Mouse (Mus musculus) midbrain, embryonic 16.5 days (tissue): ENCODE measurements at regions not wholly inside any gene's neighbourhood (a gene's known extent, or its start where the extent isn't known, plus 50 kb on each side); places are given as distances from the start of the nearest gene placed in this dataset.

Experiments
- ATAC-seq: fragments of 200-750 bp; cut with Nextera tagmentation; 2 replicates; pipeline ENCODE4 v1.8.0; 2017; ENCODE audit warnings: moderate TSS enrichment
- H3K27ac ChIP-seq: fragments of 300-500 bp; sonication (generic); 2 replicates; pipeline ENCODE4 v1.5.1; 2014; ENCODE audit warnings: mild to moderate bottlenecking, low read length, mixed read lengths
- H3K27me3 ChIP-seq: fragments of 300-500 bp; sonication (generic); 2 replicates; pipeline ENCODE4 v1.6.1; 2014; ENCODE audit warnings: low read depth, low read length, mixed read lengths; ENCODE audit not compliant: control insufficient read depth, insufficient read depth
- H3K36me3 ChIP-seq: fragments of 300-500 bp; sonication (generic); 2 replicates; pipeline ENCODE4 v1.6.1; 2014; ENCODE audit warnings: mild to moderate bottlenecking, low read length, moderate library complexity, mixed read lengths; ENCODE audit not compliant: control insufficient read depth, insufficient read depth
- H3K4me1 ChIP-seq: fragments of 300-500 bp; sonication (generic); 2 replicates; pipeline ENCODE4 v1.6.1; 2014; ENCODE audit warnings: mild to moderate bottlenecking, low read length, mixed read lengths; ENCODE audit not compliant: control insufficient read depth, insufficient read depth
- H3K4me2 ChIP-seq: fragments of 300-500 bp; sonication (generic); 2 replicates; pipeline ENCODE4 v1.6.1; 2014; ENCODE audit warnings: mild to moderate bottlenecking, low read length, mixed read lengths
- H3K4me3 ChIP-seq: fragments of 300-500 bp; sonication (generic); 2 replicates; pipeline ENCODE4 v1.5.1; 2014; ENCODE audit warnings: low read depth, mild to moderate bottlenecking, low read length, moderate library complexity, mixed read lengths
- H3K9ac ChIP-seq: fragments of 300-500 bp; sonication (generic); 2 replicates; pipeline ENCODE4 v1.6.1; 2014; ENCODE audit warnings: low read depth, low read length, mixed read lengths
- H3K9me3 ChIP-seq: fragments of 300-500 bp; sonication (generic); replicated peaks from 2 replicates; pipeline ENCODE4 v1.6.1; 2014; ENCODE audit warnings: mild to moderate bottlenecking, low read length, mixed read lengths; ENCODE audit not compliant: control insufficient read depth, poor library complexity, severe bottlenecking
- WGBS: fragments of 180-500 bp; shearing (Covaris S2); extraction: QIAGEN DNeasy Blood & Tissue Kit; methylation state at CpG from one replicate; pipeline ENCODE4 v1.1.7; 2014; 5-methylcytosine and 5-hydroxymethylcytosine counted together

- Histone ChIP-seq H3K36me3 (no peaks in the 10 kb centered on the region), H3K27me3 (no peaks in the 10 kb centered on the region)
- WGBS, result 85% methylated on average over 3 of the region's 3 CpGs
Observed at GRCm38 (mm10) chr12:95576772-95577171, 115.3 kb upstream of the Flrt2 start.

GRCm38 (mm10) chr12:95589011-95589410 is 103.0 kb upstream of the Flrt2 start:
- ATAC-seq, result no peak
- H3K4me1 ChIP-seq, result no peaks in the 10 kb centered on the region
- no peaks in the 10 kb centered on the region for H3K27me3 ChIP-seq
- no peaks in the 10 kb centered on the region for H3K36me3 ChIP-seq
- no peaks in the 10 kb centered on the region for H3K9me3 ChIP-seq
- H3K4me3 ChIP-seq, result no peak overlapping the region
- no peak overlapping the region for H3K4me2 ChIP-seq
- no peak overlapping the region for H3K27ac ChIP-seq
- no peak overlapping the region for H3K9ac ChIP-seq

More at GRCm38 (mm10) chr12:95576772-95577171, 115.3 kb upstream of the Flrt2 start:
- Histone ChIP-seq H3K27ac (no peak overlapping the region), H3K4me2 (no peak overlapping the region), H3K9ac (no peak overlapping the region), H3K4me1 (no peaks in the 10 kb centered on the region), H3K4me3 (no peak overlapping the region), H3K9me3 (no peaks in the 10 kb centered on the region)
- no peak for ATAC-seq

DNA sequence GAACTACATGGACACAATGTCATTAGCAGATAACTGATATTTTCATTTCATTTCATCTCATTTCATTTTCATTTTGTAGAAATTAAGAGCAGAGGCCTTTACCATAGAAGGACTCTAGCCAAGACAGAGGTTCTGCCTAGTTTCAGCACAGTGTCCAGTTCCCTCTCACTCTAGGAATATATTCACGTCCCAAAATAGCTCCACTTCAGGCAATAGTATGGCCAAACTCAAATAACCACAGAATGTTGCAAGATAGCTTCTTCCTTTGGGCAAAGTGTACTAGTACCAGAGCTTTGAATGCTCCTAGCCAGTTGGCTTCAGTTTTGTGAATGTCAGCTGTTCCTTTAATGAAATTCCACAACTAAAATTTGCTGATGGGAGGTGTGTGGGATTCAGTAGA is 72.7 kb upstream of the Flrt2 start:
- WGBS, result 89% methylated on average over 1 of the region's 1 CpGs
- ATAC-seq, result no peak
- no peak overlapping the region for H3K4me3 ChIP-seq

DNA sequence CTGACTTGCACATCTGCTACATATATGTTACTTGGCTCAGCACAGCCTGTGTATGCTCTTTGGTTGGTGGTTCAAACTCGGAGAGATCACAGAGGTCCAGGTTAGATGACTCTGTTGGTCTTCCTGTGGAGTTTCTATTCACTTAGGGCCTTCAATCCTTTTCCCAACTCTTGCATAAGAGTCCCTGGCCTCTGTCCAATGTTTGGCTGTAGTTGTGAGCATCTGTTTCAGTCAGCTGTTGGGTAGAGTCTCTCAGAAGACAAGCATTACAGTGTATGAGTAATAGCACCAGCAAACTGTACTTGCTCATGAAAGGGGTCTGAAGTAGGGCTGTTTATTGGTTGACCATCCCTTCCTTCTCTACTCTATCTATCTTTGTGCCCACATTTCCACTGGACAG is 61.0 kb upstream of the Flrt2 start:
- Histone ChIP-seq H3K4me1 (no peaks in the 10 kb centered on the region), H3K36me3 (no peaks in the 10 kb centered on the region), H3K9ac (no peak overlapping the region), H3K4me2 (no peak overlapping the region), H3K27ac (no peak overlapping the region), H3K4me3 (no peak overlapping the region), H3K27me3 (no peaks in the 10 kb centered on the region), H3K9me3 (no peaks in the 10 kb centered on the region)
- no peak for ATAC-seq
- 90% methylated on average over 1 of the region's 1 CpGs for WGBS

More for the DNA sequence above, 72.7 kb upstream of the Flrt2 start:
- H3K9me3 ChIP-seq, result no peaks in the 10 kb centered on the region
- no peak overlapping the region for H3K4me2 ChIP-seq
- H3K9ac ChIP-seq, result no peak overlapping the region
- no peak overlapping the region for H3K27ac ChIP-seq
- H3K36me3 ChIP-seq, result no peaks in the 10 kb centered on the region
- no peaks in the 10 kb centered on the region for H3K4me1 ChIP-seq
- no peaks in the 10 kb centered on the region for H3K27me3 ChIP-seq

- Histone ChIP-seq H3K36me3 (no peaks in the 10 kb centered on the region), H3K4me2 (no peak overlapping the region), H3K9me3 (no peaks in the 10 kb centered on the region), H3K27me3 (no peaks in the 10 kb centered on the region), H3K4me1 (no peaks in the 10 kb centered on the region), H3K9ac (no peak overlapping the region), H3K27ac (no peak overlapping the region), H3K4me3 (no peak overlapping the region)
- ATAC-seq, result no peak
Observed at GRCm38 (mm10) chr12:95636647-95637046, 55.4 kb upstream of the Flrt2 start.

GRCm38 (mm10) chr12:95639892-95640291 is 52.1 kb upstream of the Flrt2 start:
- no peaks in the 10 kb centered on the region for H3K4me1 ChIP-seq
- H3K9ac ChIP-seq, result no peak overlapping the region
- H3K4me2 ChIP-seq, result no peak overlapping the region
- H3K36me3 ChIP-seq, result no peaks in the 10 kb centered on the region
- H3K4me3 ChIP-seq, result no peak overlapping the region
- no peak for ATAC-seq
- no peaks in the 10 kb centered on the region for H3K9me3 ChIP-seq
- H3K27me3 ChIP-seq, result no peaks in the 10 kb centered on the region
- H3K27ac ChIP-seq, result no peak overlapping the region

DNA sequence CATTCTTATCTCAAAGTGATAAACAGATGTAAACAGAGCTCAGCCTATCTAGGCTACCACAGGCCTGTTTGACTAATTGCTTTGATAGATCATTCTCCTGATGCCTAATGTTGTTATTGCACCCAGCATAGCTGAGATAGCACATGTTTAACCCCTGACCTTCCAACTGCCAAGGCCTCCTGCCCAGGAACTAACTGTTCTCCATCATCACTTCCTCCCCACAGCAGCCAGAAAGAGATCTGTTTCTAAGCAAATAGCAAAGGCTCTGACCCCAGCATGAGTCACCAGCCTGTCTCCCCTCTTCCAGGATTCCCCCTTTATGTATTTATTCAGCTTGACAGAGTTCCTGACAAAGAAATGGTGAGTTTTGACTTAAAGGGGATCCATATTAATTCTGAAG is 50.4 kb upstream of the Flrt2 start:
- no peak overlapping the region for H3K4me2 ChIP-seq
- H3K27ac ChIP-seq, result no peak overlapping the region
- H3K9me3 ChIP-seq, result no peaks in the 10 kb centered on the region
- H3K9ac ChIP-seq, result no peak overlapping the region
- no peaks in the 10 kb centered on the region for H3K4me1 ChIP-seq
- no peaks in the 10 kb centered on the region for H3K27me3 ChIP-seq
- H3K4me3 ChIP-seq, result no peak overlapping the region
- ATAC-seq, result no peak
- H3K36me3 ChIP-seq, result no peaks in the 10 kb centered on the region
